Mouse (Mus musculus) liver, embryonic 13.5 days (tissue): ENCODE results near the gene Vmp1. TPM values are rescaled to one million over a fixed set of nuclear protein-coding genes. Genes with fewer than 3 reads are reported as not detected.

ENCODE experiments used
- ATAC-seq: fragments of 200-750 bp; cut with Nextera tagmentation; 2 replicates; pipeline ENCODE4 v1.8.0; 2017; ENCODE audit warnings: low read depth, mild to moderate bottlenecking, moderate number of reproducible peaks, moderate library complexity
- DNase-seq: peaks from one replicate; pipeline ENCODE4 v3.0.0; 2022
- H3K27ac ChIP-seq: fragments of 300-500 bp; sonication (generic); 2 replicates; pipeline ENCODE4 v1.5.1; 2015; ENCODE audit warnings: moderate library complexity, mild to moderate bottlenecking, inconsistent platforms
- H3K27me3 ChIP-seq: fragments of 300-500 bp; sonication (generic); 2 replicates; pipeline ENCODE4 v1.6.1; 2015; ENCODE audit warnings: mild to moderate bottlenecking, inconsistent platforms
- H3K36me3 ChIP-seq: fragments of 300-500 bp; sonication (generic); 2 replicates; pipeline ENCODE4 v1.6.1; 2015; ENCODE audit warnings: mild to moderate bottlenecking, inconsistent platforms
- H3K4me1 ChIP-seq: fragments of 300-500 bp; sonication (generic); replicated peaks from 2 replicates; pipeline ENCODE4 v1.6.1; 2015; ENCODE audit warnings: inconsistent platforms
- H3K4me2 ChIP-seq: fragments of 300-500 bp; sonication (generic); 2 replicates; pipeline ENCODE4 v1.6.1; 2015; ENCODE audit warnings: inconsistent platforms, mild to moderate bottlenecking, moderate library complexity
- H3K4me3 ChIP-seq: fragments of 300-500 bp; sonication (generic); replicated peaks from 2 replicates; pipeline ENCODE4 v1.5.1; 2015; ENCODE audit warnings: mild to moderate bottlenecking, inconsistent platforms
- H3K9ac ChIP-seq: fragments of 300-500 bp; sonication (generic); 2 replicates; pipeline ENCODE4 v1.6.1; 2015; ENCODE audit warnings: mild to moderate bottlenecking, inconsistent platforms
- H3K9me3 ChIP-seq: fragments of 300-500 bp; sonication (generic); replicated peaks from 2 replicates; pipeline ENCODE4 v1.6.1; 2016; ENCODE audit warnings: inconsistent platforms
- WGBS: fragments of 180-500 bp; shearing (Covaris S2); methylation state at CpG from one replicate; pipeline ENCODE4 v1.1.7; 2015; ENCODE audit not compliant: insufficient replicate concordance; 5-methylcytosine and 5-hydroxymethylcytosine counted together
- polyA plus RNA-seq: library from polyadenylated mRNA; unstranded; fragments of >200 nt; fragmentation: Nextera tagmentation; extraction: Ambion mirVana; gene quantifications from 2 replicates; pipeline ENCODE4 v1.2.1, GENCODE M21; 2015

Vmp1 gene
- polyA plus RNA-seq, 1 experiment from 2014 or later: 89.2 TPM

DNA sequence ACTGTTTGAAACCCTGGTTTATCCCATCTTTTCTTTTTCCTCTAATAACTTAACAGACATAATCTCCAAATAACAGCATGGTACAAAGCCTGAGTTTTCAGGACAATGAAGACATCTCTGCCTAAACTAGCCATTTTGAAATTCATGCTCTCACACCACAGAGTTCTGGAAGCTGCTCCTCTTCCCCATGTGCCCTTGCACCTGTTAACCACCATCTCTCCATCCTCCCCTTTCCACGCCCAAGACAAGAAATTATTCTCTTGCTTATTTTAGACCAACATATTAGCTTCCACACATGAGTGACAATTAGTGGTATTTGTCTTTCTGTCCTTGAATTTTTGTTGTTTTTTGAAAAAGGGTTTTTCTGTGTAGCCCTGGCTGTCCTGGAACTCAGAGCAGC lies 71.6 kb downstream of the Vmp1 start:
- Histone ChIP-seq H3K4me1 (peaks cover 57% of the 10 kb centered on the region), H3K4me2 (no peak overlapping the region), H3K9me3 (no peaks in the 10 kb centered on the region), H3K27me3 (no peaks in the 10 kb centered on the region), H3K27ac (peak overlapping the region; percentile 84), H3K36me3 (peaks cover 21% of the 10 kb centered on the region), H3K9ac (no peak overlapping the region), H3K4me3 (no peak overlapping the region)
- WGBS: 74% methylated on average over 1 of the region's 1 CpGs
- no peak for ATAC-seq
- no peak for DNase-seq

DNA sequence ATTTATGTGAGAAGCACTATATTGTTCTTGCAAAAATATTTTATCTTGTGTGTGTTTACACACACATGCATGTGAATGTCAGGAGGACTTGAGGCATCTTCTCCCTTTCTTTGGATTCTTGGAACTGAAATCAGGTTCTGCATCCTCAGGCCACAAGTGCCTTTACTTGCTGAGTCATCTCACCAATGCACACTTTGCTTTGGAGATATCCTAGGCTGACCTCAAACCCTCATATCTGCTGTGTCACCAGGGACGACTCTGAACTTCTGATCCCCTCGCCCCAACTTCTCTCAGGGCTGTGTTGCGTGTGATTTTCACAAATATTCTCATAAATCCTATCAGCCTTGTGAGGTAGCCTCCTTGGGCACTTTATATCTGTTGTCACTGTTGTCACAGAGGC lies 73.4 kb downstream of the Vmp1 start:
- ATAC-seq: peak; percentile 84

DNA sequence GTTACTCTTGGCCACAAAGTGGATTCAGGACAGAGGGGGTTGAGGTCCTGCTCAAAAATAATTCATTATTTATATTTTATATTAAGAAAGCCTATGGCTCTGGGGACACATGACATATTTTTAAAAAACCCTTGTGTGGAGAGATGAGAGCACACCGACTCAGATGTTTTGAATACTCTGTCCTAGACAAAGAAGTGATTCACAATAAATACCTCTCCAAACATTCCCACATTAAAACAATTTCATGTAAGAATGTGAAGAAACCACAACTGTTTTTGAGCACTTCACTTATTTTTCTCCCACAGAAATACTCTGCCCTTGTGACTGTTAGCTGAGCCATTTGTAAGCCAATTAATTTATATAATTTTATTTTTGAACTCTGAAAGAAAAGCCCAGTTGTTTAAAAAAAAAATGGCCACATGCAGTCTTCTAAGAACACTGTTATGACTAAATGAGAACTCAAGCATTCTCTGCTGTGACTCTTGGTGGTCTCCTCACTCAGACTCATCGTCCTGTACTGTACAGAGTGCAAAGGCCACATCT lies 75.8 kb downstream of the Vmp1 start:
- no peaks in the 10 kb centered on the region for H3K9me3 ChIP-seq
- no peak for ATAC-seq
- H3K4me2 ChIP-seq: no peak overlapping the region
- H3K4me3 ChIP-seq: no peak overlapping the region
- peaks cover 28% of the 10 kb centered on the region for H3K36me3 ChIP-seq
- H3K9ac ChIP-seq: no peak overlapping the region
- 87% methylated on average over 2 of the region's 2 CpGs for WGBS
- peaks cover 35% of the 10 kb centered on the region for H3K4me1 ChIP-seq
- no peak for DNase-seq
- no peak overlapping the region for H3K27ac ChIP-seq
- no peaks in the 10 kb centered on the region for H3K27me3 ChIP-seq

More for the DNA sequence above, 73.4 kb downstream of the Vmp1 start:
- H3K36me3 ChIP-seq: peaks cover 24% of the 10 kb centered on the region
- H3K9ac ChIP-seq: peak overlapping the region; percentile 40
- no peak overlapping the region for H3K4me3 ChIP-seq
- no peaks in the 10 kb centered on the region for H3K27me3 ChIP-seq
- DNase-seq: peak; percentile 65
- no peaks in the 10 kb centered on the region for H3K9me3 ChIP-seq
- H3K4me2 ChIP-seq: peak overlapping the region; percentile 36
- 24% methylated on average over 3 of the region's 3 CpGs for WGBS
- peak overlapping the region; percentile 86 for H3K27ac ChIP-seq
- H3K4me1 ChIP-seq: peaks cover 50% of the 10 kb centered on the region

DNA sequence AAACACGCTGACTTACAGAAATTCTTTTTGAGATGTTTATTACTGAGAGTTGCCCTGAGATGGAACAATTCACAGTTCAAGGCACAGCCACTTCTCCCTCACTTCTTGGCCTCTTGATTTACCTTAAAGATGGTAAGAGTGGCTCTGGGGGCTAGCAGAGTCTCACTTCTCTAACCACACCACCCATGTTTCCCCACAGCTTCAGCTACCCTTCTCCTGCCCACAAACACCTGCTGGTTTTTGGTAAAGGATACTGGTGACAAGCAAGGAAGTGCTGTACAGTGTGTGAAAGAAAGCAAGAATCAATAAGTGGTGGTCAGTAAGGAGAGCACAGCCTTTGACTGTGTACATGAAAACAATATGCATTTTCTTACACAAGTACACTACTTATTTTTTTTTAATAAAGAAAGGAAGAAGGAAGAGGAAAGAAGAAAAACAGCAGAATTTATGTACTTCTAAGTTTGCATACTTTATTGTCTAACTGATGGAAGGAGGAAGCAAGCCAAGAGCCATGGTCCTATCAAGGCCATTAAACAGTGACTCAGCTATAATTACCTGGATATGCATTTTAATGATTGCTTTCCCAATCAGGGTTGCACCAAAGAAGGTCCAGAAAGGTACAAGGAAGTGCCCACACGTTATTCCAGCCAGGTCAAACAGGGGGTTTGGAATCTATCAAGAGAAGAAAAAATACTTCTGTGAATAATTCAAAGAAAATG lies 76.9 kb downstream of the Vmp1 start:
- peaks cover 28% of the 10 kb centered on the region for H3K36me3 ChIP-seq
- H3K27me3 ChIP-seq: no peaks in the 10 kb centered on the region
- no peak overlapping the region for H3K4me3 ChIP-seq
- no peak overlapping the region for H3K4me2 ChIP-seq
- H3K9me3 ChIP-seq: no peaks in the 10 kb centered on the region
- H3K9ac ChIP-seq: no peak overlapping the region
- no peak overlapping the region; the same call in 1 of the 2 replicates for H3K27ac ChIP-seq
- no peak for ATAC-seq
- WGBS: 79% methylated on average over 2 of the region's 2 CpGs
- no peak for DNase-seq
- peaks cover 26% of the 10 kb centered on the region for H3K4me1 ChIP-seq

DNA sequence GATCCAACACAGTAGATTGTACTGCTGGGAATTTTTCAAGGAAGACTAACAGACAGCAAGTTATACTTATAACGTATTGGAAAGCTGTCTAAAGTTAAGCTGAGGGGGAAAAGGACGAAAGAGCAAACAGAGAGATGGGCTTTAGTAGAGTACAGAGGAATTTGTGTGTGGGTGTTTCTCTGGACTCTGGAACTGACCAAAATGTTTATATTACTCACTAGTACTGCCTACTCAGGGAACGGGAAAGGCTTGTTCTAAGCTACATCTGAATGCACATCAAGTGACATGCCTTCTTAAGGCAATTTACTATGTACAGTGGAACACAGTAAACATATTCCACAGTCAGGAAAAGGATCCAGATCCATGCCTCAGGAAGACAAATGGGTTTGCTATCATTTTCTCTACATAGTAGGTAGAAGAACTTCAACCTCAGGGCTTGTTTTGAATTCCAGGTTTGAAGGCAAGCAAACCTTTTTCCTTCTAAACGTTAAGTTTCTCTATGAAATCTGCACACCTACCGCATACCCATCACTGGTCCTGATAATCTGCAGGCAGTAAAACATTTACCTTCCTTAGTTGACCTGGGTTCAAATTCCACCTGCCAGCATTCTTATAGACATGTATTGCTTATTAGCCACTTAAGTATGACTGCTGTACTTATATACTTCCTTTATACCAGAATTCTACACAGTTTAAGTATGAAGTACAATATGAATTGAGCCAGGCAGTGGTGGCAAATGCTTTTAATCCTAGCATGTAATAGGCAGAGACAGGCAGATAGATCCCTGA lies 78.7 kb downstream of the Vmp1 start:
- Histone ChIP-seq H3K9me3 (no peaks in the 10 kb centered on the region), H3K27me3 (no peaks in the 10 kb centered on the region), H3K27ac (peak overlapping the region; percentile 30), H3K4me3 (no peak overlapping the region), H3K9ac (no peak overlapping the region), H3K4me1 (peaks cover 9% of the 10 kb centered on the region), H3K4me2 (no peak overlapping the region), H3K36me3 (peaks cover 32% of the 10 kb centered on the region)
- ATAC-seq: no peak
- no peak for DNase-seq
- 76% methylated on average over 5 of the region's 5 CpGs for whole genome bisulfite sequencing

DNA sequence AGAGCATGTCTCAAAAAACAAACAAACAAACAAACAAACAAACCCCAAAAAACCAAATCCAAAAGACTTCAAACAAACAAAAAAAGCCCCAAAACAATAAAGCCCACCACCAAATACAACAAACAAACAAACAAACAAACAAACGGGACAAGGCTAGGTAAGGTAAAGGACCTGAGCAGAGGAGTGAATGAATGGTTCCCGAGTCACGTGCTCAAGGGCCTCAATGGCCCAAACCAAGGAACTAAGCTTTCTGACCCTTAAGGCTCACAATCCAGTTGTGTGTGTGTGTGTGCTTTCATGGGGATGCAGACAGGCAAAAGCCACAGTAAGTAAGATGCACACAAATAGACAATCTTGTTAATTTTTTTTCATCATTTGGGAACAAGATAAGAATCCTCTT lies 79.3 kb downstream of the Vmp1 start:
- no peak for ATAC-seq
- DNase-seq: no peak
- no peaks in the 10 kb centered on the region for H3K9me3 ChIP-seq
- H3K36me3 ChIP-seq: peaks cover 37% of the 10 kb centered on the region
- no peak overlapping the region for H3K4me2 ChIP-seq
- peak overlapping the region; percentile 8 for H3K27ac ChIP-seq
- 0 out of 2 replicates have a peak, but pooled peaks cover 6% of the 10 kb centered on the region for H3K4me1 ChIP-seq
- no peak overlapping the region for H3K9ac ChIP-seq
- no peaks in the 10 kb centered on the region for H3K27me3 ChIP-seq
- no peak overlapping the region for H3K4me3 ChIP-seq
- WGBS: 84% methylated on average over 3 of the region's 3 CpGs

DNA sequence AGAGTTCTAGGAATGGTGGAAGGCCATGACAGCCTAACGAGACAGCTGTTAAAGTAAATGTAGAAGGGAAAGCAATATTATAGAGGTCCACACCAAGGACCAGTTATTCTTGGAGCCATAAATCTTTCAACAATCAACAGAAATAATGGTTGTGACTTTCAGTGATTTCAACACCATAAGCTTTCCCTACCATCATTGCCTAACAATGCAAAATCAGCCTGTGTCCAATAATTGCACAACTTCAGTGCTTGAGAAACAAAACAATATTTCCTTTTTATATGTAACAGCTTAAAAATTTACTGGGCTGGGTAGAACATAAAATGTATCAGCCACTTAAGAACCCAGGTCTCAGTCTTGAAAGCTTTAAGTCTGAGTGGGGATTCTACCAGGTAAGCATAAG lies 79.9 kb downstream of the Vmp1 start:
- WGBS: 92% methylated on average over 1 of the region's 1 CpGs
- no peak for DNase-seq
- Histone ChIP-seq H3K4me1 (0 out of 2 replicates have a peak, but pooled peaks cover 6% of the 10 kb centered on the region), H3K4me3 (no peak overlapping the region), H3K27ac (peak overlapping the region; percentile 8; the same call in 1 of the 2 replicates), H3K9me3 (no peaks in the 10 kb centered on the region), H3K27me3 (no peaks in the 10 kb centered on the region), H3K36me3 (peaks cover 34% of the 10 kb centered on the region), H3K4me2 (no peak overlapping the region), H3K9ac (no peak overlapping the region)
- no peak for ATAC-seq

DNA sequence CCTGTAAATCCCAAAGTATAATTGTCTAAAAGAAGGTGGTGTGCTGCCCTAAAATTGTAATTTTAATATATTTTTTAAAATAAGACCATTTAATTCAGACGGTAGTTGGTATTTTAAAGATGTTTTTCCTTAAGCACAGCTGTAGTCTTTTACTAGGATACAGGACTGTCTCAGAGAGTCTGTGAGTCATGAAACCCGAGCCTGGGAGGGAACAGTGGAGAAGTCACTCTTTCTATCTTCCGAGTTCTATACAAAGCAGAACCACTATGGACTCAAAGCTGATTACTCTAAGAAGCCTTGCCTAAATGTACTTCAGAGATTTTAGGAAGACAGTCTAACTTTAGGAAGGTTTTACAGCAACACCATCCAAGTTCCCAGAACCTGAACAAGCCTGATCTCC lies 81.5 kb downstream of the Vmp1 start:
- H3K9me3 ChIP-seq: no peaks in the 10 kb centered on the region
- DNase-seq (no peak), ATAC-seq (no peak)
- 0 out of 2 replicates have a peak, but pooled peaks cover 4% of the 10 kb centered on the region for H3K4me1 ChIP-seq
- no peak overlapping the region for H3K9ac ChIP-seq
- H3K27ac ChIP-seq: no peak overlapping the region
- 74% methylated on average over 3 of the region's 3 CpGs for WGBS
- no peaks in the 10 kb centered on the region for H3K27me3 ChIP-seq
- H3K36me3 ChIP-seq: peaks cover 28% of the 10 kb centered on the region
- H3K4me3 ChIP-seq: no peak overlapping the region
- no peak overlapping the region for H3K4me2 ChIP-seq

DNA sequence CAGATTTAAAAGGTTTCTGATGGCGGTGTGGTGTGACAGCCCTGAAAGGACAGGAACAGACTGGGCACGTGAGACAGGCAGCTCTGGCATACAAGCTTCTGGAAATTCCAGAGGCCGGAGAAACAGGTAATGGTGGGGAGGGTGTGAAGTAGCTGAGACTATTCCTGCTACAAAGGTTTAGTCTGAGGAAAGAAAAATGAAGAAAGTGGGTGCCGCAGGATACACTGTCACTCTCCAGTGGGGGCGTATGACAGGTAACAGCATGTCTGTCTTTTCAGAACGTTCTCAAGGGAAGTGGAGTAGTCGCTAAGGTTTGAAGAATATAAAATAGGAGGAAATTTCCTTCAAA lies 83.5 kb downstream of the Vmp1 start:
- no peaks in the 10 kb centered on the region for H3K27me3 ChIP-seq
- WGBS: 88% methylated on average over 7 of the region's 7 CpGs
- no peaks in the 10 kb centered on the region for H3K9me3 ChIP-seq
- H3K27ac ChIP-seq: no peak overlapping the region
- no peak overlapping the region for H3K4me3 ChIP-seq
- H3K36me3 ChIP-seq: peaks cover 24% of the 10 kb centered on the region
- no peak overlapping the region for H3K4me2 ChIP-seq
- no peak for DNase-seq
- no peak overlapping the region for H3K9ac ChIP-seq
- H3K4me1 ChIP-seq: peaks cover 13% of the 10 kb centered on the region; the same call in 1 of the 2 replicates
- no peak for ATAC-seq

DNA sequence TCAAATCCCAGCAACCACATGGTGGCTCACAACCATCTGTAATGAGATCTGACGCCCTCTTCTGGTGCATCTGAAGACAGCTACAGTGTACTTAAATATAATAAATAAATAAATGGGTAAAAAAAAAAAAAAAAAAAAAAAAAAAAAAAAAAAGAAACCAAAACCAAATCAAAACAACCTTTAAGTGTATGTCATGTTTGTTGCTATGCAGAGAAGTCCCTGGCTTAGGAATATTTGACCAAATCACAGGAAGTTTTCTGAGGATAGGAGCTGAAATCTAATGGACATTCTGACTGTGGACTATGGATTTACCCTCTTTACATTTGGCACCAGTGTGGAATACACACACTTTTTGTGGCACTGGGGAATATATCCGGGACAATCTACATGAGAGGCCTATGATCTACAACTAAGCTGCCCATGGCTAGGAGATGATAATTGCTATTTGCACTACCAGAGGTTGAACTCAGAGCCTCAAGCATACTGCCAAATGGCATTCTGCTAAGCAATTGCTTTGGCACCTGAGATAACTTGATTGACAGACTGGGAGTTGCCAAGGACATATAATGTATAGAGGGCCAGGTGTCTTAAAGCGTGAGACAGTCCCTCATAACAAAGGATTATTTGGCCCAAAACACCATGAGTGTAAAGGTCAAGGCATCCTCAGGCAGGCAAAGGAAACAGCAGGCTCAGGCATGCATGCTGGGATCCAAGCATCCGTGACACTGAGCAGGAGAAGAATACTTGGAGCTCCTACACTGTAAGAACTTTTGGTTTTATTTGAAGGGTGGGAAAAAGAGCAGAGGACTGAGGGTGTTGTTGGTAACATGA lies 84.0 kb downstream of the Vmp1 start:
- DNase-seq (no peak), ATAC-seq (no peak)
- WGBS: 78% methylated on average over 4 of the region's 4 CpGs
- no peak overlapping the region for H3K9ac ChIP-seq
- H3K4me3 ChIP-seq: no peak overlapping the region
- peaks cover 15% of the 10 kb centered on the region for H3K4me1 ChIP-seq
- H3K27ac ChIP-seq: no peak overlapping the region
- peaks cover 22% of the 10 kb centered on the region for H3K36me3 ChIP-seq
- no peak overlapping the region for H3K4me2 ChIP-seq
- no peaks in the 10 kb centered on the region for H3K9me3 ChIP-seq
- no peaks in the 10 kb centered on the region for H3K27me3 ChIP-seq

DNA sequence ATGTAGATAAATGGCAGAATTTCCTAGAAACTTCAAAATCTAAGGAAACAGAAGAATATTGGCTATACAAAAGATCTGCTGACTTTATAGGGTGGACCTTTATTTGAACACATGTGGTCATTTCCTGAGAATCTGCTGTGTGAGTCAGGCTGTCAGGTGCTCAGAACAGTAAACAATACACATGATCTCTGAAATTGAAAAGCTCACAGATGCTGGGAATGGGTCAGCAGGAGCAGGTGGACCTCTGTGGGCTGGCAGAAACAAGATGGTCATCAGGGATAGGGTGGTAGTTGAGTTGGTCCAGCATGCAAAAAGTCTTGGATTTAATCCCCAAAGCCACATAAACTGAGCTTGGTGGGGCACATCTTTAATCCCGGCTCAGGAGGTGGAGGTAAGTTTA lies 85.1 kb downstream of the Vmp1 start:
- ATAC-seq (no peak), DNase-seq (no peak)
- H3K27me3 ChIP-seq: no peaks in the 10 kb centered on the region
- H3K9ac ChIP-seq: no peak overlapping the region
- H3K9me3 ChIP-seq: no peaks in the 10 kb centered on the region
- no peak overlapping the region for H3K4me3 ChIP-seq
- H3K4me1 ChIP-seq: peaks cover 23% of the 10 kb centered on the region
- peaks cover 20% of the 10 kb centered on the region for H3K36me3 ChIP-seq
- no peak overlapping the region for H3K4me2 ChIP-seq
- H3K27ac ChIP-seq: no peak overlapping the region
- WGBS: 81% methylated on average over 1 of the region's 1 CpGs
